Mouse (Mus musculus): ENCODE data around the gene Plpp3.

The Plpp3 gene

DNA sequence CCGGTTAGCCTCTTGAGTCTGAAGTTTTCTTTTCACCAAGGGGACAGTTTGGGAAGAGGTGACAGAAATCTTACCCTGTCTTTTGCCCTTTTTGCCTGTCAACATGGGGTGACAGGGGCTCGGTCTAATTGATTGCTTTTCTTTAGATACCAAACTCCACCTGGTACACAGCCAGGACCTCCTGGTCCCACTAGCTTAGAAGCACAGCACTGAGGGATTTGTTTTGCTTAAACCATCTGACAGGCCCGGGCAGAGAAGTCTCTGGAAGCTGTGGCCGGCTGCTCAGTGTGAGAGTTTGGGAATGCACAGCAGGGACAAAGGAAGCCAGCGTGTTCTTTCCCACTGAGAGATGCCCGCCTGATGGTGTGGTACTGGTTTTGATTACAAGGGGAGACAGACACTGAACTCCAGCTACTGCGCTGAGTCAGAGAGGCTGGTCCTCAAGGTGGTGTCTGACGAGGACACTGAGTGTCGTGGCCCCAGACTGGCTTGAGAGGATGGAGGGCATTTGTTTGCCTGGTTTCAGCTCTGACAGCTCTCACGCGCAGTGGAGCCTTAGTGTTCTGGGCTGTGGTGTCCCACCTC lies 64.2 kb downstream of the Plpp3 start:
- no peak for DNase-seq

DNA sequence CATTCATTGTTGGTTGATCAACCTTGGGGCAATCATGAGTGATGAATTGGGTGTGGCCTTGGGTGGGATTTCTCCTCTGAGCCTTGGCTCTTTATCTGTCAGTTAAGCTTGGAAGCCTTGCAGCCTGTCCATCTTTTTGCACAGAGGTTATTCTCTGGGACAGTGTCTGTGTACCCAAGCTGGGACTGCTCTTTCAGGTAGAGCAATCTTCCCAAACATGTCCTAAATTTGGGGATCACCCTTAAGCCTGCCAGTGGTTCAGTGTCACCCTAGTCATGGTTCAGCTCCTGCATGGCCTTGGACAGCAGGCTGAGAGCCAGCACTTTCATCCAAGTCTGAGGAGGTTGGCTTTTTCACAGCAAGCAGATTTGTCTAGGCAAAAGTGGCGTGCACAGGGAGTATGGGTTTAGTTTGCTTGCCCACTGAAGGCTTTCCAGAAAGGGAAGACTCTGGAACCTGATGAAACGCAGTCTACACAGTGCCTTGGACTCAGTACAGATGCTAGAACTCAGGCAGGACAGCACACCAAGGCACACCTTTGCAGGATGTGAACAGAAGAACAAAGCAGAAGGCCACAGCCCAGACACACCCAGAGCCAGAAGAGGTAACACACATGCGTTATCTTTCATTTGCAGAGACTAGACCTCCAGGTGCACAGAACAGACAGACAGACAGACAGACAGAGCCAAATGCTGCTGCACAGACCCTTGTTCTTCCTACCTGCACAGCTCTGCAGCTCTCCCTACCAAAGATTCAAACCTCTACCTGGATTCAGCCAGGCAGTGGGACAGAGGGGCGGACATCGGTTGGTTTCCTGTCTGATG lies 66.2 kb downstream of the Plpp3 start:
- DNase-seq = no peak

DNA sequence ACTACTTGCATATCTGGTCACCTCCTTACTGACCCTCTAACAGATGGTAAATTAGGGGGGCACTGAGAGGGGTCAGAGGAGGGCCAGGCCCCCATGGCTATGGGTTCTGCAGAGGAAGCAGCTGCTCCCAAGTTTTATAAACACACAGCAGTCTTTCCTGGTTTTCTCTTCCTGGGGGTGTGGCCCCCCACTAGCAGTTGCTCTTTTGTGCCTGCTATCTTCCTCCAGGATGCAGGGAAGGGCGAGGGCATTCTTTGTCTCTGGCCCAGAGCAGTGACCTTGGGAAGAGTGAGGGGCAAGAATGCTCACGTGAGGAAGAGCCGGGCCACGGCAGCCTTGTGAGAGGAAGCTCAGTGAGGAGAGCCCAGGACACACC lies 66.8 kb downstream of the Plpp3 start:
- DNase-seq = peak; percentile 37 to 43

DNA sequence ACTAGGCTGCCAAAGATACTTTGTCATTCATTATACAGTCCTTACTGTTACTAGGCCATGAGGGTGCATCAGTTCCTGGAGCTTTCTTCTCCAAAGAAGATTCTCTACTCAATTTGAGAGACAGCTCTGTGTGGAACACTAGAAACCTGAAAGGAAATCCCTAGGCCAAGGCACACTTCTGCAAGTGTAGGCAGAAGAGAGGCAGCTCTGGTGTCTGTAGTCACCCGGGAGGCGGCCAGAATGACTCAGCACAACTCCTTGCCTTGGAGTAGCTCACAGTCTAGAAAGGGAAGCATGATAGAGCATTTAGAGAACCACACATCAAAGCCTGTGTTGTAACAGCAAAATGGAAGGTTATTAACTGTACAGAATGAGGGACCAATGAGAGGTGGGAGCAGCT lies 68.4 kb downstream of the Plpp3 start:
- DNase-seq = peak in 1 of 2 experiments; percentile 55

DNA sequence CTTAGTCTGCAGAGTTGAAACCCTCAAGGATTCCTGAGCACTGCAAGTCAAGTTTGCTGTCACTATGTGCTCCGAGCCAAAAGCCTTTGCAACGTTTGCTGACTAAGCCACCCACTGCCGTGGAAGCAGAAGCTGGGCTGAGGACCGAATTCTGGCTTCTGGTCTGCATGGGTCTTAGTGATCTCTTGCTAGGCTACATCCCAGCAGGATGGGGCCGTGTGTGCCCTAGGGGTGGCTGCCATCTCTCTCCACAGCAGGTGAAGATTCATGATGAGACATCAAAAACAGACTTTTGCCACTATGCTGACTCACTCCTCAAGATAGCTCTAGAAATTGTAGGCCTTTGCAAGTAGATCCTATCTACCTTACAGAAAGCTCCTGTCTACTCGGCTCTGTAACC lies 69.2 kb downstream of the Plpp3 start:
- no peak for DNase-seq

DNA sequence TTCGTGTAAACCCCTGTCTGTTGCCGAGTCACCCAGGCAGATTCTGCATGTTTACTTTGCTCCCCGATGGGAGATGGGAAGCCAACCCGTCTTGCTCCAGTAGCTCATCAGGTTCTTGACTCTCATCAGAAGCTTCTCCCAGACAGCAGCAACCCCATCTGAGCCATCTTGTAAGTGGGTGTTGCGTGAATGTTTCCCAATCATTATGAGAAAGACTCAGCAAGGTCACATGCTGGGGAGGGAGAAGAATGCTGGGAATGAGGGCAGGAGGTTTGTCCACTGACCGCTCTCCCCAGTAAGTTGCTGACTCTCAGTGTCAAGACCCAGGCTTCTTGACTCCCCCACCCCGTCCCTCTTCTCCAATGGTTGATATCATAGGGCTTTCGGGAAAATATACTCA lies 73.0 kb downstream of the Plpp3 start:
- DNase-seq = no peak

DNA sequence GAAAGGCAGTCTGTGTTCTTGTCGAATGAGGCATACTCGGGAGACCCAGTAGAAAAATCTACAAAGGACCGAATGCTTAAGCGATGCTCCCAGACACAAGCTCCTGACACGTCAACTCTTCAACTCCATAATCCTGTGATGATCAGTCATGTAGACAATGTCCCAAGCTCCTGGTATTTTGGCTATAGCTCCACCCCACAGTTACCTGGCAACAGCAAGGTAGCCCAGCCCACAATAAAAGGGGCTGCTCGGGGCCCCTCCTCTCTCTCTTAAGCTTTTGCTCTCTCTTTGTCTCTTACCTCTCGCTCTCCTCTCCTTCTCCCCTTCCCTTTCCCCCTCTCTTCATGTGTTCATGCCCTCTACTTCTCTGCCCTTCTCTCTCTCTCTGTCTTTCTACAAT lies 83.1 kb downstream of the Plpp3 start:
- DNase-seq = no peak

DNA sequence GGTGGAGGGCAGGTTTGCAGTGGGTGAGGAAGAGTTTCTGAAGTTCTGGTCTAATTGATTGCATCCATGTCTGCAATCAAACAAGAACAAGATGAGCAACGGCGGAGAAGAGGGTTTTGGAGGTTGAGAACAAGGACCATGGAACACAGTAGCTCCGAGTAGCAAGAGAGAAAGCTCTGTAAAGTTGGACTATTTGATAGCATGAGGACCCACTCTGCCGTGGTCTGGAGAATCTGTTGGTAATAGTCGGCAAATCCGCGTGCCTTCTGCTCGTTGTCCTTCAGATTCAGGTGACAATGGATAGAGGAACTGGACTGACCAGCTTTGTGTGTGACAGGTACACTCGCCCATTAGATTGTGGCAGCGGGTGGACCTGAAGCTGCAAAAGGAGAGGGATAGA lies 87.8 kb downstream of the Plpp3 start:
- DNase-seq = no peak

DNA sequence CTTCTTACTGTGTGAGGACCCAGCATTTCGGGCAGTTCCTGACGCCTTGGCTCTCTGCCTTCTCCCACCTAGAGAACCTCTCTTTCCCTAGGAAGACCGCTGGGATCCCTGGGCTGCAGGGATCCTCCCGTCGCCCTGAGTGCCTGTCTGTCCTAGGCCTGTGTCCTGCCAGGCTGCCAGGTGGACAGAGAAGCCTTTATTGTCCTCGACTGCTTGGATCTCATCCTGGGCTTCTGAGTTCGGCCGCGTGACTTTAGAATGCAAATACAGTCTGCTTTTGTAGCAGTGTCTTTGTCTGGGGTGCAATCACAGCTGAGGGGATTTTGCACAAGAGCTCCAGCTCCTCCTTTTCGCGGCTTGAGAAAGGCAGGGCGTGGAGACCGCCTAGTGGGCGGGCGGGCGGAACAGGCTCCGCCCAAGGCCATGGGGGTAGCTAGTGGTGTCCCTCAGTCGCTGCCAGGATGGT lies 88.4 kb downstream of the Plpp3 start:
- peak in 1 of 2 experiments; percentile 45 for DNase-seq

DNA sequence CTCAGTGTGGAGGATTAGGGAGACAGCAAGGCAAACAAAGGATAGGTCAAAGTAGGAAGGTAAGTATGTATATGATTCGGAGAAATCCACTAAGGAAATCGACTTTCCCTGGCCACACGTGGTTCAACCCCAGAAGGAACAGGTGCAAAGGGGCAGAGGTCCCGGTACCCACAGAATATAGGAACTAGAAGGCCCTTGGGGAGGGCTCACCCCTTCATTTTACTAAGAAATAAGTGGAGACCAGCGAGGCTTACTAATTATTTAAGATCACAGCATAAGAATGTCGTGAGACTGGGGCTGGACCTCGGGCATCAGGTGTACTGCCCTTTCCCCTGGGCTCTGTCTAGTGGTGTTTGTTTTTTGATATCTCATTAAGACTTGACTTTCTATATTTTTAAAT lies 89.2 kb downstream of the Plpp3 start:
- DNase-seq = no peak

DNA sequence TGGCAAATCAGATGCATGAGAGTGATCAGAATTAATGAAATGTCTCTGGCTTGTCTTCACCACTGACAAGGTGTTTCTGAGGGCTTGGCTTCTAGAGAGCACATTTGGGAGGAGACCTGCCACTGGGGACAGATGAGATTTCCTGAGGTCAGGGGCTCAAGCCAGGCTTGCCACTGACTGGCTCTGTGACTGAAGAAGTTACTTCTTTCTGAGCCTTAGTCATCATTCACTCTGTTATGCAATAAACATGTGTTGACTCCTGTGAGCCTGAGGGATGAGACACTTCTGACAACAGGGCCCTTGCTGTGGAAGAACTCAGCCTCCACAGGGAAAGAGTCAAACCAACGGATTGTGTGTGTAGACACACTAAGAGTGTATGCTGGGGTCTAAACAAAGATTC lies 91.0 kb downstream of the Plpp3 start:
- DNase-seq = no peak

DNA sequence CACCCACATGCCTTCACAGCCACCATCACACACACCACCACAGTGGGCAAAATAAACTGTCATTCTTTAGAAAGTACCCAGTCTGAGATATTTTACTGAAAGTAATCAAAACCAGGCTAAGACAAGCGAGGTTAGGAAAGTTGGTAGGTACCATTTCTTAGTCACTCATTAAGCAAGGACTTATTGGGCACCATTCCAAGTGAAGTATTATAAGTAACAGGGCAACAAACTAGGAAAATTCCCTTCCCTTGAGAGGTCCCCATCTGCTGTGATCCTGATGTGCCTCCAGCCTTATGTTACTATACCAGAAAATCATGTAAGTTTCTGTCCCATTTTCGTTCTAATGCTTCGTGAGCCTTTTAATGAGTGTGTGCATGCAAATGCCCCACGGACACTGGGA lies 92.1 kb downstream of the Plpp3 start:
- peak; percentile 27 to 55 for DNase-seq

DNA sequence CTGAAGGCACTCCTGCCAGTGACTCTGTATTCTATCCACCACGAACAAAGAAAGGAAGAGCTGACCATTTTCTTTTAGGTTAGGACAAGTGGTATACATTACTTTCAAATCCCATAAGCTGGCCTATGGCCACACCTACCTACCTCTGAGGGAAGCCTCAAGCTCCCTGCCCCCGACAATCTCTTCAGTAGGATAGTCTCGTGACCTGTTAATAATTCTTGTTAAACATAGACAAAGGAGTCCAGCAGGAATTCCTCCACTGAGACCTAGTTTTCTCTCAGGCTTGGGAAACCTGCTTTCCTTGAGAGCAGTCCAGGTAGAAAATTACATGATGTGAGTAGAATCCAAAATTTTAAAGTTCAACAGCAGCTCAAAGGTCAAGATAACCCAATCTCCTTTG lies 93.8 kb downstream of the Plpp3 start:
- DNase-seq = peak; percentile 32 to 57

DNA sequence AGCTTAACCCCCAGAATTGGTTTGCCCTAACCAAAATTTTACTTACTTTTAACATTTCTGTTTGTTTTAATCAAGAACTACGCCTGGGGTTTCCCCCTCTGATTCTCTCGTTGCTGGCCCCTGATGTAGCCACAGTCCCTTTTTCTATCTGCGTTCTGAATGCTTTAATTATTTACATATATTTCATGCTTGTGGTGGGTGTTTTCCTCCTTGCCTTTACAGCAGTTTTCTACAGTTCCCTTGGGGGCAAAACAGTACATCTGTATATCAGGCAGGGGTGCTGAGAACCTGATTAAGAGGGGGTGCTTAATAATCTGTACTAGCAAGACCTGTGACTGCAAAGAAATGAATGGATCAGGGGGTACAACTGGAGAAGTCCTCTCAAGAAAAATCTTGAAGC lies 94.9 kb downstream of the Plpp3 start:
- DNase-seq = no peak

DNA sequence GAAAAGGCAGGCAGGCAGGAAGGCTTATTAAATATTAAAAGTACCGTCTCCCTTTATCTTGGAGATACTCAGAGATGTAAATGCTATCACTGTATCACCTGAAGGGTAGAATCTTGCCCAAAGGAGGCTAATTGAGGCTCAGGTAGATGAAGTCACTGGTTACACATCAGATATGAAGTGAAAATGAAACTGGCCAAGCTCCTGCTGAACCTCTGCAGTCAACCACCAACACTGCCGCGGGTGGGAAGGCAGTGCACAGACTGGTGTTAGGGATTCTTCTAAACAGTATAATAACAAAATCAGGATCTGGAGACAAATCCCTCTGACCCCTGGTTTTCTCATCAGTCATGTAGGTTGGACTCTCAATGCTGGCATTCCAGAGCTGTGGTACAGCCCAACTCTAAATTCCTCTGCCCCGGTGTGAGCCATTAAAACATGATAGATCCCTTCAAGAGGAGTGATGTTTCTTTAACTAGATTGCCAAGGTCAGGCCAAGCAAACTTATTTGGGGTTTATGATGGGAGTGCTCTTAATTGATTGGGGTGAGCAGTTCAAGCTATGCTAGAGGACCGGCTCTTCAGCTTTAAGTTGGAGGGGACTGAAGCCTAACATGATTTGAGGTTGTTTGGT lies 95.5 kb downstream of the Plpp3 start:
- no peak for DNase-seq

DNA sequence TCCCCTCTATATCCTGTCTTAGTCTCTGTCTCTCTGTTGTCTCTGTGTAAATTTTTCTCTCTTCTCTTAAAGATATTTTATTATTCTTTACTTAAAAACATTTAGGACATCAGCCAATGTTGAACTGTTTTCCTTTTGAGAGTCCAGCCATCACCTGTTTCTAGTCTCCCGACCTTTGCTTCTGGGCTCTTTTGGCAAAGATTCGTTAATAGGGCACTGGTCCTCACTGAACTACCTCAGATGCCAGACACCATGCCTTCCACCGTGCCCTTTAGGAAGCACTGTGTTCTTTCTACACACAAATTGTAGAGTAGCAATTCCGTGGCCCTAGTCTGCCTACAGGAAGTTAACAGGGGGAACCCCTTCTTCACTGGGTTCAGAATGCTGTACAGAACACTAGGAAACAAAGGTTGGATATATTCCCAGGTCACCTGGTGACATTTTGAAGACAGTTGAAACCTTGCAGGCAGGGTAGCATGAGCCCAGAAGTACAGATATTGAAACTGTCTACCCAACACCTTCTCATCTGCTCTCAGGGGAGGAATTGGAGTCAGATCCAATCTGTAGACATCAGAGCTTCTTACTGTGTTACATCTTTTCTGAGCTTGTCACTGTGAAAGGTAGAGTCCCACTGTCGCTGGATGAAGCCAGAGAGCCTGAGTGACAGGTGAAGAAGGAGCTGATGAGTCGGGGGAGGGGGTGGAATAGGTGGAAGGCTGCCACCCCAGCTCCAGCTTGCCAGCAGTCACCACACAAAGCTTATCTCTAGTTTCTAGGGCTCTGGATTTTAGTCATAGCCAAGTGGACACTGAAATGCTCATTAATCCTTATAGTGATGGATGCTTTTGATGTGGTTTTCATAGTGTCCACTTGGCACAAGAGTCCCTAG lies 96.5 kb downstream of the Plpp3 start:
- DNase-seq = peak in 1 of 2 experiments; percentile 32

DNA sequence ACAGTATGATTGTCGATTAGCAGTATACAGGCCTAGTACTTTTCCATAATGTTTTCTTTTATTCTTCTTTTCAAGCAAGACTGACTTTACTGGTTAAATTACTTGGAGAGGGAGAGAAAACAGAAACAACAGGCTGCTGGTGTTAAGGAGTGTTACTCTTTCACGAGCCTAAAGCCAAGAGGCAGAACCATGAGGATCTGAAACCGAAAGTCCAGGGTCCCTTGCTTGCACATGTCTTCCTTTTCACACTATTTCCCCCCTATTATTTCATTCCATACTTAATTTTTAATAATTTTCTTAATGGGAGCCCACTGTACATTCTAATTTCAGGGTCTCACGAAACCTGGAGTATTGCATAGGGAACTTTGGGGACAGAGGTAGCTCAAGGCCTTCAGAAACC lies 97.2 kb downstream of the Plpp3 start:
- no peak for DNase-seq

DNA sequence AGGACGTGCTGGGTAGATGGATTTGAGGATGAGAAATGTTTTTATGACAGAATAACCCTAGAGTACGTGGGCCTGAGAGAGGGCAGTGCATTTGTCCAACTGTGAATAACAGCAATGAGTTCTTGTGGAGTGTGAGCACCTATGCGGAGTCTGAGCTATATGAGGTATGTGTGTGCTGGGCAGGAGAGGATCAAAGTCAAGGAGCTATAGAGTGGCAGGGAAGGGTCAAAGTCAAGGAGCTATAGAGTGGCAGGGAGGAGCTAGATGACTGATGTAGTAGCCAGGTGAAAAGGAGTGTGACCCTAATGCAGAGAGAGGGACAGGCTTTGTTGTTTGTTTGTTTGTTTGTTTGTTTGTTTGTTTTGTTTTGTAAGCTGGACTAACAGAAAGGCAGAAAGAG lies 98.0 kb downstream of the Plpp3 start:
- DNase-seq = no peak

DNA sequence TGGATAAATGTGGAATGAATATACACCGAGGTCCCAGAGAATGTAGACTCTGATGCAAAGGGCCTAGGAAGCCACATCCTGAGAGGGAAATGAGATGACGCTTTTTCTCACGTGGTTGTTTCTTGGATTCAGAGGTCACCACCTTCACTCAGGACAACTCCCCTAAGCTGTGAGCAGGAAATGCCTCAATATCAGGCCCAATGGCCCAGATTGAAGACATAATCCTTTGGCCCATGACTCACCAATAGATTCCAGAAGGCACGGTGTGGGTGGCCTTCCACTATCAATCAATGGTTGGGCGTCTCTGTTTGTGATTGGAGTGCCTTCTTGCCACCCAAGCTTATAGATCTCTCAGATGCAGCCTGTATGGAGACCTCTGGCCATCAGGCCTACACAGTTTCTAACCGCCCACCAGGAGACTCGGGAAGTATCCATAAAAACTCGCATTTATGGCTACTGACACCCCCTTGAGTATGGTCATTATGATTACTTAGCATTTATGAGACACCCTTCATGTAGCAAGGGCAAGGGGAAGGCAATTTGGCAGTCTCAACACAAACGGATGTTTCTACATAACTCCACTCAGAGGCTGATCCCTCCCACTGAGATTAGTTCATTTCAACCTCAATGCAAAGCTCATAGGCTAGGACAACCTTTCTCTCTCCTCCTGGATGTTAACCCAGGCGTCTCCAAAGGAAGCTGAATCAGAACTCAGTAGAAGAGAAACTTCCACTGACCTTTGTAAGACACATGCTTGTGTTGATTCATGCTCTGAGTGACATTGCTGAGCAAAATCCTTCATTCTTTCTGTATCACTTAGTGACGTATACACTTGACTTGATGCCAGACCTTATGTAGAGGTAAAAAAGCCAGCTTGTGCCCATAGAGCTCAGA lies 100.8 kb downstream of the Plpp3 start:
- no peak for DNase-seq

DNA sequence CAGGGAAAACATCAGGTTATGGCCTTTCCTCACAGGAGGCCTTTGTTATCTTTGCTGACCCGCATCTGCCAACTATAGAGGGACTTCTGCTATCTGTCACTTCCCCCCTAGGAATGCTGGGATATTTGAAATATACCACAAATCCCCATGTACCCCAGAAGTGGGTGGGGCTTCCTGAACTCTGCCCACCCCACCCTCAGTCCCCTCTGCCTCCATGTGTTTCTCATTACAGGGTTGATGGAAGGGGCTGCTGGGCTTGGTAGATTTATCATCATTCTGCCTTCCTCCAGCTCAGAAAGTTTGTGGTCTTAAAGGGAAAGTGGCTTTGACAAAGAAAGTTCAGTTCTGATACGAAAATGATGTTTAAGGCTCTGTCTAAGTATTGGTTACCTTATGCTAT lies 103.2 kb downstream of the Plpp3 start:
- DNase-seq = no peak

DNA sequence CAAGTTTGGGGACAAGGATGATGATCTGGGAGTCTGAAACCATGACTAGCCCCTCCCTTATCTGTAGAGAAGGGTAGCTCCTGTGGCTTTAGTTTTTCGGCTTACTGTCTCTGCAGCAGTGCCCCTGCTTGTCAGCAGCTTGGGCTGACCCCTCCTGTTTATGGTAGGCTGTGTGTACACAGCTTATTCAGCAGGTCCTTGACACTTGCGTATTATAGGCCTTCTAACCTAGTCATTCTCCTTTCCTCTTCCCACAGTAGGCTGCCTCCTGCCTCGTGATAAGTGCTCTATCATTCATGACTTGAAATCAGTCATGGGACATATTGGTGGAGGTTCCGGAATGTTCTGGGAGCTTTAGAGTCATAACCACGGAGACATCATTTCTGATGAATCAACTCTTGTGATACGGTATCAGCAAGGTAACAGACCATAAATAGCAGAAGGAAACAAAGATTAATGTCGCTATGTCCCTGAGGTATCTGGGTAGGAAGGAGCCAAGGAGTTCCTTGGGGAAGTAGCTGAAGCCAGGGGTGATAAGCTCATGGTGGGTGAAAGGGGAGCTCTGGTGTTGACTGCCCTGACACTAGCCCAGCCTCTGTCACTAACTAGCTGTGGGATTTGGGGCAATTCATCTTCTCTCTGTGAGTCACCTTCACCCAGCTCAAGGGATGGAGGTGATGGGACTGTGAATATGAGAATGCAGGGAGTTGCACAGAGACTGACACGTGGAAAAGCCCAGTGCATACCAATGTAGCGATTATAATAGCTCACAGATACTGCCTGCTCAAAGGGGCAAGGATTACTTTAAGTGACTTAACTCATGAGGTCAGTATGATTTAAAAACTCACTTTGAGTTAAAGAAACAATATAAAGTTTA lies 104.0 kb downstream of the Plpp3 start:
- DNase-seq = peak in 1 of 2 experiments; percentile 60
